ENCODE assay signal across 8 mouse cellular contexts in genomic region chr2:29624739-29625138, GRCm38 (mm10). TPM values are rescaled to one million over a fixed set of nuclear protein-coding genes. Genes with fewer than 3 reads are reported as not detected.
DNase-seq lines count a peak whose midpoint lies in the region; ATAC-seq and TF ChIP-seq lines count a peak whose summit lies in the region.

No protein-coding gene starts in this region.

- no peaks in the 10 kb centered on the region for H3K36me3 ChIP-seq in C2C12 (ENCODE audit: control insufficient read depth, insufficient read depth)
- H3K36me3 ChIP-seq in heart, adult 2 months (ENCODE audit: control insufficient read depth, insufficient read depth, low read length): no peaks in the 10 kb centered on the region; the same call in 1 of the 2 replicates
- H3K36me3 ChIP-seq in stomach, postnatal 0 days (ENCODE audit: control insufficient read depth, insufficient read depth, low read length): no peaks in the 10 kb centered on the region

- 13% methylated on average over 5 of the region's 5 CpGs for WGBS in heart, adult 2 months
- WGBS in stomach, postnatal 0 days: 38% methylated on average over 5 of the region's 5 CpGs

- no peaks in the 10 kb centered on the region for H3K9me3 ChIP-seq in stomach, postnatal 0 days (ENCODE audit: control insufficient read depth, low read length)

- TF ChIP-seq POLR2A in heart, adult 2 months (IDR thresholded peaks at IDR 0.05; ENCODE audit: insufficient read depth, low read depth, low read length): no peak

- H3ac ChIP-seq in C2C12 (ENCODE audit: control insufficient read depth, insufficient read length, low read depth): no peak overlapping the region

- H3K27ac ChIP-seq in heart, adult 2 months: peak overlapping the region; percentile 83
- H3K27ac ChIP-seq in stomach, postnatal 0 days (replicated peaks): peak overlapping the region; percentile 82

- intact Hi-C loops in heart, adult 2 months (cut with DNase I): no loop called here

- H3K79me2 ChIP-seq in C2C12 (ENCODE audit: control insufficient read depth, insufficient read depth): peaks cover 99% of the 10 kb centered on the region
- H3K79me2 ChIP-seq in heart, adult 2 months (replicated peaks; ENCODE audit: control insufficient read depth, insufficient read depth, low read length): peaks cover 8% of the 10 kb centered on the region

- no peak overlapping the region for H3K4me3 ChIP-seq in C2C12 (ENCODE audit: insufficient read depth, poor library complexity, severe bottlenecking)
- no peak overlapping the region for H3K4me3 ChIP-seq in heart, adult 2 months
- H3K4me3 ChIP-seq in stomach, postnatal 0 days (ENCODE audit: low read depth, low read length): no peak overlapping the region

- peaks cover 82% of the 10 kb centered on the region for H3K79me3 ChIP-seq in C2C12 (ENCODE audit: low read depth)

- H3K4me2 ChIP-seq in stomach, postnatal 0 days (replicated peaks; ENCODE audit: low read depth): no peak overlapping the region

- H3K27me3 ChIP-seq in C2C12 (ENCODE audit: control insufficient read depth, insufficient read depth, insufficient read length): no peaks in the 10 kb centered on the region
- H3K27me3 ChIP-seq in heart, adult 2 months (ENCODE audit: control insufficient read depth, insufficient read depth, low read length): no peaks in the 10 kb centered on the region
- H3K27me3 ChIP-seq in stomach, postnatal 0 days (ENCODE audit: control insufficient read depth, insufficient read depth, low read length): no peaks in the 10 kb centered on the region

- peaks cover 47% of the 10 kb centered on the region for H3K4me1 ChIP-seq in heart, adult 2 months (ENCODE audit: control insufficient read depth, insufficient read depth, low read length)
- H3K4me1 ChIP-seq in stomach, postnatal 0 days (replicated peaks; ENCODE audit: control insufficient read depth, insufficient read depth): peaks cover 9% of the 10 kb centered on the region

- peak; percentile 89 for TF ChIP-seq EP300 in heart, adult 2 months (IDR thresholded peaks at IDR 0.05; ENCODE audit: insufficient read depth, low read depth, low read length)
- TF ChIP-seq EP300 in stomach, postnatal 0 days (optimal IDR thresholded peaks at IDR 0.05): no peak

- no peak overlapping the region for H3K9ac ChIP-seq in heart, adult 2 months (ENCODE audit: low read depth, low read length)
- H3K9ac ChIP-seq in stomach, postnatal 0 days (ENCODE audit: low read length): no peak overlapping the region

- ATAC-seq in activated CD4-positive, CD25-positive, alpha-beta regulatory T cell, adult 4 months: peak; percentile 45
- peak; percentile 69 for ATAC-seq in stomach, postnatal 0 days (ENCODE audit: low FRiP score, low TSS enrichment)

- DNase-seq in heart, adult 2 months: peak; percentile 73 to 87
- DNase-seq in lung, postnatal 10 days: peak; percentile 56
- DNase-seq in stomach, postnatal 0 days (ENCODE audit: low spot score): peak; percentile 76
- no peak for DNase-seq in cerebellum, adult 8-10 months
- DNase-seq in layer of hippocampus, adult 9-11 months: no peak
- DNase-seq in kidney, postnatal 36 days: no peak

- no peak for TF ChIP-seq CTCF in C2C12 (IDR thresholded peaks at IDR 0.05; ENCODE audit: control insufficient read depth, insufficient read depth, insufficient read length)
- no peak for TF ChIP-seq CTCF in heart, adult 2 months (IDR thresholded peaks at IDR 0.05)
- TF ChIP-seq CTCF in stomach, postnatal 0 days (IDR thresholded peaks at IDR 0.05; ENCODE audit: low read depth): no peak

TF ChIP-seq in C2C12, 6 proteins besides CTCF, POLR2A, EP300 and RAD21:
- TF ChIP-seq MYOG (IDR thresholded peaks at IDR 0.05; ENCODE audit: control insufficient read depth, extremely low read depth, insufficient read length) (no peak), USF1 (IDR thresholded peaks at IDR 0.05; ENCODE audit: low read depth) (peak; percentile 90), MAX (IDR thresholded peaks at IDR 0.05) (peak; percentile 42), MYOD1 (IDR thresholded peaks at IDR 0.05; ENCODE audit: control insufficient read depth, insufficient read length, low read depth) (peak; percentile 82), FOSL1 (IDR thresholded peaks at IDR 0.05; ENCODE audit: insufficient read depth, low read length, poor library complexity, severe bottlenecking) (peak; percentile 11), CEBPB (IDR thresholded peaks at IDR 0.05; ENCODE audit: low read depth) (peak; percentile 50)

RNA-seq across cellular contexts. Expression of gene Rapgef1, which starts 5.2 kb away (rescaled TPM):
- polyA plus RNA-seq in C2C12 (2012; fragmentation: generic; extraction: Trizol): 48.9 TPM
- polyA plus RNA-seq in activated CD4-positive, CD25-positive, alpha-beta regulatory T cell, adult 4 months (2017; shearing (Covaris generic)): 10 to 100 TPM; 21.9 to 24.0 TPM
- total RNA-seq in heart, adult 2 months (2021): 100 to 1,000 TPM in 1 of 2 experiments, 10 to 100 TPM in 1; 96.7 to 116 TPM
- polyA plus RNA-seq in heart, adult 2 months (2012; rRNA removed): 65.0 and 86.1 TPM in 2 replicates
- 7.2 and 7.6 TPM in 2 replicates for polyA plus RNA-seq in stomach, postnatal 0 days (2015; fragmentation: Nextera tagmentation; extraction: Ambion mirVana)

Comparison
In these comparisons a context has a peak if more than half of its experiments do, and no peak if none do; other contexts are left out.
1. DNase-seq: peak in heart, adult 2 months (2 of 2), lung, postnatal 10 days (single experiment) and stomach, postnatal 0 days (single experiment); none in cerebellum, adult 8-10 months (single experiment), layer of hippocampus, adult 9-11 months (single experiment) and kidney, postnatal 36 days (0 of 2).